Mouse (Mus musculus): ENCODE measurements around the gene Gm18596. TPM values are rescaled to one million over a fixed set of nuclear protein-coding genes. Genes with fewer than 3 reads are reported as not detected.
"Not testable (repeated sequence)": the region's sequence is repeated elsewhere in the genome, so short reads cannot be mapped to it uniquely, and the experiment has no call there.

Gene Gm18596
- polyA plus RNA-seq, 1 experiment from 2014 or later: not detected

DNA sequence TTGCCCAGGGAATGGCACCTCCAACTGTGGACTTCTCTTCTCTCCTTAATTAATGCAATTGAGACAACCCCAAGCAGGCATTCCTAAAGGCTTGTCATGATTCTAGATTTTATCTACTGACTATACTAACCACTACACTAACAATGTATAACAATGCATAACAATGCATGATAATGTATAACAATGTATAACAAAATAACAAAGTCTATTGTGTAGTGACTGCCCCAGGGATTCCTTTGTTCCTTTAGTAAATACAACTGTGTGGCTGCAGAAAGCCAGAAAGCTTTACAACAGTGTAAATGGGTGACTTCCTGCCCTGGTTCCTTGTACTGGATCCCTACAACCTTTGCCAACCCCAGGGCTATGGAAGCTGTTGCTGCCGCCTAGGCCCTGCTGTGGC lies 6.5 kb downstream of the Gm18596 start:
- Histone ChIP-seq H3K4me3 (replicated peaks; ENCODE audit: low read depth, low read length) (no peak overlapping the region), H3K27ac (no peak overlapping the region), H3K36me3 (ENCODE audit: insufficient read depth, low read length) (no peaks in the 10 kb centered on the region), H3K27me3 (ENCODE audit: insufficient read depth, low read length) (no peaks in the 10 kb centered on the region), H3K4me1 (replicated peaks; ENCODE audit: insufficient read depth, low read length) (no peaks in the 10 kb centered on the region), H3K9ac (ENCODE audit: low read depth, low read length) (no peak overlapping the region), H3K4me2 (ENCODE audit: low read length) (no peak overlapping the region), H3K9me3 (replicated peaks; ENCODE audit: low read length) (no peaks in the 10 kb centered on the region)
- no peak for ATAC-seq (replicated peaks; ENCODE audit: low FRiP score, low read depth)
- TF ChIP-seq CTCF (IDR thresholded peaks at IDR 0.05; ENCODE audit: low read depth): no peak
- 91% methylated on average over 1 of the region's 1 CpGs for WGBS
- DNase-seq (ENCODE audit: low spot score): no peak

DNA sequence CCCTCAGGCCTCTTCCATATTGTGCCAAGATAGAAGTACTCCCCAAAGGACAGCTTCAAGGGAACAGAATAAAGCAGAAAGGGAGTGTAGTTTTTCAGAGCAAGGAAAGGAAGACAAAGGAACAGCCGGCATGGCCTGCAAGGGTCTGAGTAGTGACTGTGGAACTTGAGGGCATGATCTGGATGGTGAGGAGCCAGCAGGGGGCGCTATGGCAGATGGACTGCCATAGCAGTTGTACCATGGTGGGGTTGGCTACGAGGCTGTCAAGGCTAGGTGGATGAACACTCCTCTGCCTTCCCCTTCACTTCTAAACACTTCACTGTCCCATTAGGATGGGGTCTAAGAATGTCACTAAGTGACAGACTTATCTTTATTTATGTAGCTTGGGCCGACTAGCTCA lies 13.2 kb downstream of the Gm18596 start:
- DNase-seq (ENCODE audit: low spot score) (no peak), ATAC-seq (replicated peaks; ENCODE audit: low FRiP score, low read depth) (no peak)
- Histone ChIP-seq H3K9me3 (replicated peaks; ENCODE audit: low read length) (no peaks in the 10 kb centered on the region), H3K36me3 (ENCODE audit: insufficient read depth, low read length) (no peaks in the 10 kb centered on the region), H3K27me3 (ENCODE audit: insufficient read depth, low read length) (no peaks in the 10 kb centered on the region), H3K4me3 (replicated peaks; ENCODE audit: low read depth, low read length) (no peak overlapping the region), H3K27ac (no peak overlapping the region), H3K4me2 (ENCODE audit: low read length) (no peak overlapping the region), H3K4me1 (replicated peaks; ENCODE audit: insufficient read depth, low read length) (no peaks in the 10 kb centered on the region), H3K9ac (ENCODE audit: low read depth, low read length) (no peak overlapping the region)
- TF ChIP-seq CTCF (IDR thresholded peaks at IDR 0.05; ENCODE audit: low read depth): peak; percentile 41; the same call in 1 of the 2 replicates
- WGBS: 50% methylated on average over 4 of the region's 4 CpGs

DNA sequence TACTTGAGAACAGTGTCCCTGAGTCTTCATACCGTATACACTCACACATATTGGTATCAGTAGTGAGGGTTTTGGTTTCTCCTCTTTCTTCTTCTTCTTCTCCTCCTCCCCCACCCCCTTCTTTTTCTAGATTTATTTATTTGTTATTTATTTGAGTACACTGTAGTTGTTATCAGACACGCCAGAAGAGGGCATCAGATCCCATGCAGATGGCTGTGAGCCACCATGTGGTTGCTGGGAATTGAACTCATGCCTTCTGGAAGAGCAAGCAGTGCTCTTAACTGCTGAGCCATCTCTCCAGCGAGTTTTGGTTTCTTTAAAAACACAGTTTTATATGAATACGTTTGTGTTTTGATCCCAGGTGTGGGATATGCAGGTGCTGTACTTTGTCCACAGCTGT lies 14.2 kb downstream of the Gm18596 start:
- H3K27me3 ChIP-seq (ENCODE audit: insufficient read depth, low read length): no peaks in the 10 kb centered on the region
- H3K27ac ChIP-seq: no peak overlapping the region
- ATAC-seq (replicated peaks; ENCODE audit: low FRiP score, low read depth) (no peak), DNase-seq (ENCODE audit: low spot score) (no peak)
- H3K4me1 ChIP-seq (replicated peaks; ENCODE audit: insufficient read depth, low read length): no peaks in the 10 kb centered on the region
- TF ChIP-seq CTCF (IDR thresholded peaks at IDR 0.05; ENCODE audit: low read depth): peak; percentile 32
- H3K4me3 ChIP-seq (replicated peaks; ENCODE audit: low read depth, low read length): no peak overlapping the region
- no peaks in the 10 kb centered on the region for H3K36me3 ChIP-seq (ENCODE audit: insufficient read depth, low read length)
- H3K9ac ChIP-seq (ENCODE audit: low read depth, low read length): no peak overlapping the region
- H3K9me3 ChIP-seq (replicated peaks; ENCODE audit: low read length): no peaks in the 10 kb centered on the region
- H3K4me2 ChIP-seq (ENCODE audit: low read length): no peak overlapping the region
- 61% methylated on average over 4 of the region's 4 CpGs for WGBS

- no peak within 1 kb of the TSS for H3K4me2 ChIP-seq (ENCODE audit: low read length)
- no peaks in the 10 kb centered on the region for H3K27me3 ChIP-seq (ENCODE audit: insufficient read depth, low read length)
- H3K4me3 ChIP-seq (replicated peaks; ENCODE audit: low read depth, low read length): no peak within 1 kb of the TSS
- H3K27ac ChIP-seq: no peak within 1 kb of the TSS
- H3K9ac ChIP-seq (ENCODE audit: low read depth, low read length): no peak within 1 kb of the TSS
- H3K36me3 ChIP-seq (ENCODE audit: insufficient read depth, low read length): no peaks in the 10 kb centered on the region
- DNase-seq (ENCODE audit: low spot score) (no peak), ATAC-seq (replicated peaks; ENCODE audit: low FRiP score, low read depth) (no peak)
- no peaks in the 10 kb centered on the region for H3K9me3 ChIP-seq (replicated peaks; ENCODE audit: low read length)
- WGBS: 37% methylated on average over 3 of the region's 3 CpGs
- TF ChIP-seq CTCF (IDR thresholded peaks at IDR 0.05; ENCODE audit: low read depth): no peak
- no peaks in the 10 kb centered on the region for H3K4me1 ChIP-seq (replicated peaks; ENCODE audit: insufficient read depth, low read length)
Measured at GRCm38 (mm10) chr10:77726186-77726585, 16.3 kb downstream of the Gm18596 start, which contains the start of gene Gm10100. Gene Gm10100, plus strand, starts transcription at chr10:77726486.

- Histone ChIP-seq H3K27ac (no peak overlapping the region), H3K4me2 (ENCODE audit: low read length) (no peak overlapping the region), H3K4me1 (replicated peaks; ENCODE audit: insufficient read depth, low read length) (no peaks in the 10 kb centered on the region), H3K9ac (ENCODE audit: low read depth, low read length) (no peak overlapping the region), H3K4me3 (replicated peaks; ENCODE audit: low read depth, low read length) (no peak overlapping the region), H3K36me3 (ENCODE audit: insufficient read depth, low read length) (no peaks in the 10 kb centered on the region), H3K27me3 (ENCODE audit: insufficient read depth, low read length) (no peaks in the 10 kb centered on the region), H3K9me3 (replicated peaks; ENCODE audit: low read length) (no peaks in the 10 kb centered on the region)
- TF ChIP-seq CTCF (IDR thresholded peaks at IDR 0.05; ENCODE audit: low read depth): peak; percentile 16; the same call in 1 of the 2 replicates
- DNase-seq (ENCODE audit: low spot score) (no peak), ATAC-seq (replicated peaks; ENCODE audit: low FRiP score, low read depth) (no peak)
- 79% methylated on average over 8 of the region's 8 CpGs for WGBS
Measured at GRCm38 (mm10) chr10:77724855-77725254, 17.6 kb downstream of the Gm18596 start.

DNA sequence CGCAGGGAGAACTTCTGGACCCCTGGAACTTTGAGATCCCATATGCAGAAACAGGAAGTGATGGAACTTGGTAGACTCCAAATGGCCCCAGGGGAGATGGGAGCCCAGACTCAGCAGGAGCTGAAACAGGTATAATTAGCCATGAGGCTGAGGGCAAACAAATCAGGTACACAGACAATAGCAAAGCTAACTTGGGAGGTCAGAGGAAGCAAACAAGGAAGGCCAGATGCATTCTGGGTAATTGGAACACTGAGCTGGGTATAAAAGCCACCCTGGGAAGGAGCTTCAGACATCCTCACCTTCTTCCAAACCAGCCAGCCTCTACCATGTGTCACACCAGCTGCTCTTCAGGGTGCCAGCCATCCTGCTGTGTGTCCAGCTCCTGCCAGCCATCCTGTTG lies 22.1 kb downstream of the Gm18596 start, which contains the start of gene Krtap12-1:
Krtap12-1 (plus strand) TSS at position 301 of the 400 bp plus-strand sequence.
- WGBS: 92% methylated on average over 1 of the region's 1 CpGs
- H3K9me3 ChIP-seq (replicated peaks; ENCODE audit: low read length); H3K27me3 ChIP-seq (ENCODE audit: insufficient read depth, low read length); ATAC-seq (replicated peaks; ENCODE audit: low FRiP score, low read depth); DNase-seq (ENCODE audit: low spot score); H3K27ac ChIP-seq; H3K9ac ChIP-seq (ENCODE audit: low read depth, low read length); H3K4me2 ChIP-seq (ENCODE audit: low read length); H3K36me3 ChIP-seq (ENCODE audit: insufficient read depth, low read length); H3K4me1 ChIP-seq (replicated peaks; ENCODE audit: insufficient read depth, low read length); H3K4me3 ChIP-seq (replicated peaks; ENCODE audit: low read depth, low read length): not testable (repeated sequence)

DNA sequence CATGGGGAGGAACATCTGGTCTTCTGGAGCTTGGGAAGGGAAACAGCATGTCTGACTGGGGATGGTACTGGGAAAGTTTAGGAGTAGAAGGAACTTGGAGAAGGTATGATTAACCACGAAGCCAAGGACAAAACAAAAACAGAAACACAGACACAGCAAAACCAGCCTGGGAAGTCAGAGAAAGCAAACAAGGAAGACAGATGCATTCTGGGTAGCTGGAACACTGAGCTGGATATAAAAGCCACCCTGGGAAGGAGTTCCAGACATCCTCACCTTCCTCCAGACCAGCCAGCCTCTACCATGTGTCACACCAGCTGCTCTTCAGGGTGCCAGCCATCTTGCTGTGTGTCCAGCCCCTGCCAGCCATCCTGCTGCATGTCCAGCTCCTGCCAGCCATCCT lies 26.9 kb downstream of the Gm18596 start, which contains the start of gene Gm10142:
Gm10142 (plus strand) TSS at position 301 of the 400 bp plus-strand sequence.
- no peaks in the 10 kb centered on the region for H3K36me3 ChIP-seq (ENCODE audit: insufficient read depth, low read length)
- H3K9ac ChIP-seq (ENCODE audit: low read depth, low read length): no peak within 1 kb of the TSS
- ATAC-seq (replicated peaks; ENCODE audit: low FRiP score, low read depth): no peak
- no peak within 1 kb of the TSS for H3K4me3 ChIP-seq (replicated peaks; ENCODE audit: low read depth, low read length)
- H3K9me3 ChIP-seq (replicated peaks; ENCODE audit: low read length): no peaks in the 10 kb centered on the region
- no peak within 1 kb of the TSS for H3K4me2 ChIP-seq (ENCODE audit: low read length)
- DNase-seq (ENCODE audit: low spot score): no peak
- no peaks in the 10 kb centered on the region for H3K27me3 ChIP-seq (ENCODE audit: insufficient read depth, low read length)
- H3K4me1 ChIP-seq (replicated peaks; ENCODE audit: insufficient read depth, low read length): no peaks in the 10 kb centered on the region
- WGBS: 68% methylated on average over 1 of the region's 1 CpGs
- no peak within 1 kb of the TSS for H3K27ac ChIP-seq
- no peak for TF ChIP-seq CTCF (IDR thresholded peaks at IDR 0.05; ENCODE audit: low read depth)
